Mouse (Mus musculus) small intestine, adult 2 months (tissue): ENCODE measurements at regions not wholly inside any gene's neighbourhood (a gene's known extent, or its start where the extent isn't known, plus 50 kb on each side); places are given as distances from the start of the nearest gene placed in this dataset.

Experiments
- CTCF ChIP-seq: fragments of 200-500 bp; IDR thresholded peaks from 2 replicates; pipeline ENCODE4 v1.5.1; 2012; ENCODE audit warnings: low read depth, mild to moderate bottlenecking, control low read depth, inconsistent platforms, low read length, moderate library complexity, mixed read lengths; ENCODE audit not compliant: insufficient replicate concordance, insufficient read length; ENCODE audit errors: extremely low read depth
- POLR2A ChIP-seq: fragments of 200-500 bp; IDR thresholded peaks from 2 replicates; pipeline ENCODE4 v1.6.1; 2012; ENCODE audit warnings: low read depth, mild to moderate bottlenecking, control low read depth, inconsistent platforms, low read length, moderate library complexity

DNA sequence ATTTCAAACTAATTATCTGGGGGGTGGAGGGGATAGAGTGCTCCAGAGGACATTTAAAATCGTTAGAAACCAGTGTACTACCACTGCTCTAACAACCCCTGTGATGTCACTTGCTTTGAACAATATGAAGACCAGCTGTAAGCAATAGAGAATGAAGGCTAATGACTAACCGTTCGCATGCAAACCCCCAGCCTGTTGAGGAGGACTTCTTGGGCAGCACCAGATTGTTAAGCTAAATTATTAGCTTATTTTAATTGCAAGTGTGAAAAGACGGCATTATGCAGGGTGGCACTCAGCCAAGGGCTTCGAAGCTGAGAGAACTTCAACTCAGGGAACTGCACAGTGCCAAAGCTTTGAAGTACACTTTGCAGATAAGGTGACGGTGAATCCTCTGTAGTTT, 452.0 kb upstream of the Adamts9 start:
- no peak for TF ChIP-seq CTCF
- TF ChIP-seq POLR2A, result no peak
